Mouse (Mus musculus) intestine, embryonic 16.5 days (tissue): ENCODE results near the gene Tmem129. TPM values are rescaled to one million over a fixed set of nuclear protein-coding genes. Genes with fewer than 3 reads are reported as not detected.

ENCODE experiments used
- ATAC-seq: fragments of 200-750 bp; cut with Nextera tagmentation; 2 replicates; pipeline ENCODE4 v1.8.0; 2017; ENCODE audit warnings: moderate TSS enrichment, moderate library complexity
- H3K27ac ChIP-seq: fragments of 300-500 bp; sonication (generic); 2 replicates; pipeline ENCODE4 v1.5.1; 2014; ENCODE audit warnings: mild to moderate bottlenecking, low read length
- H3K27me3 ChIP-seq: fragments of 300-500 bp; sonication (generic); replicated peaks from 2 replicates; pipeline ENCODE4 v1.6.1; 2014; ENCODE audit warnings: low read length, control low read depth, mixed read lengths; ENCODE audit not compliant: control insufficient read depth, insufficient read depth
- H3K36me3 ChIP-seq: fragments of 300-500 bp; sonication (generic); 2 replicates; pipeline ENCODE4 v1.6.1; 2014; ENCODE audit warnings: low read length, control low read depth; ENCODE audit not compliant: control insufficient read depth, insufficient read depth
- H3K4me1 ChIP-seq: fragments of 300-500 bp; sonication (generic); 2 replicates; pipeline ENCODE4 v1.6.1; 2014; ENCODE audit warnings: low read length, control low read depth, mixed read lengths; ENCODE audit not compliant: control insufficient read depth, insufficient read depth
- H3K4me2 ChIP-seq: fragments of 300-500 bp; sonication (generic); 2 replicates; pipeline ENCODE4 v1.6.1; 2014; ENCODE audit warnings: low read depth, low read length, control low read depth
- H3K4me3 ChIP-seq: fragments of 300-500 bp; sonication (generic); 2 replicates; pipeline ENCODE4 v1.5.1; 2014; ENCODE audit warnings: mild to moderate bottlenecking, low read length
- H3K9ac ChIP-seq: fragments of 300-500 bp; sonication (generic); 2 replicates; pipeline ENCODE4 v1.6.1; 2014; ENCODE audit warnings: low read depth, low read length
- H3K9me3 ChIP-seq: fragments of 300-500 bp; sonication (generic); 2 replicates; pipeline ENCODE4 v1.6.1; 2016; ENCODE audit warnings: low read length, control low read depth; ENCODE audit not compliant: control insufficient read depth
- WGBS: fragments of 180-500 bp; shearing (Covaris S2); extraction: QIAGEN DNeasy Blood & Tissue Kit; methylation state at CpG from one replicate; pipeline ENCODE4 v1.1.7; 2014; 5-methylcytosine and 5-hydroxymethylcytosine counted together
- polyA plus RNA-seq: library from polyadenylated mRNA; unstranded; fragments of >200 nt; fragmentation: Nextera tagmentation; extraction: Ambion mirVana; gene quantifications from 2 replicates; pipeline ENCODE4 v1.2.1, GENCODE M21; 2015

The Tmem129 gene
- polyA plus RNA-seq, 1 experiment from 2014 or later, result 36.9 TPM

- Histone ChIP-seq H3K9me3 (no peaks in the 10 kb centered on the region), H3K4me1 (peaks cover 32% of the 10 kb centered on the region), H3K9ac (peak overlapping the region; percentile 80), H3K27me3 (no peaks in the 10 kb centered on the region), H3K4me2 (peak overlapping the region; percentile 66), H3K36me3 (peaks cover 7% of the 10 kb centered on the region), H3K27ac (peak overlapping the region; percentile 75), H3K4me3 (peak overlapping the region; percentile 79)
- peak; percentile 19 for ATAC-seq
- 4% methylated on average over 9 of the region's 9 CpGs for WGBS
Measured at GRCm38 (mm10) chr5:33652783-33653173, 5.4 kb downstream of the Tmem129 start.

GRCm38 (mm10) chr5:33651921-33652782 is 6.1 kb downstream of the Tmem129 start, which contains the start of gene Slbp:
Gene Slbp (minus strand): TSS chr5:33652574.
- H3K27me3 ChIP-seq, result no peaks in the 10 kb centered on the region
- WGBS, result 0% methylated on average over 82 of the region's 82 CpGs
- no peaks in the 10 kb centered on the region for H3K9me3 ChIP-seq
- H3K4me2 ChIP-seq, result peak within 1 kb of the TSS; percentile 66
- ATAC-seq, result peak; percentile 96
- peak within 1 kb of the TSS; percentile 80 for H3K9ac ChIP-seq
- H3K4me1 ChIP-seq, result peaks cover 32% of the 10 kb centered on the region
- peak within 1 kb of the TSS; percentile 95 for H3K27ac ChIP-seq
- peak within 1 kb of the TSS; percentile 79 for H3K4me3 ChIP-seq
- H3K36me3 ChIP-seq, result peaks cover 13% of the 10 kb centered on the region

DNA sequence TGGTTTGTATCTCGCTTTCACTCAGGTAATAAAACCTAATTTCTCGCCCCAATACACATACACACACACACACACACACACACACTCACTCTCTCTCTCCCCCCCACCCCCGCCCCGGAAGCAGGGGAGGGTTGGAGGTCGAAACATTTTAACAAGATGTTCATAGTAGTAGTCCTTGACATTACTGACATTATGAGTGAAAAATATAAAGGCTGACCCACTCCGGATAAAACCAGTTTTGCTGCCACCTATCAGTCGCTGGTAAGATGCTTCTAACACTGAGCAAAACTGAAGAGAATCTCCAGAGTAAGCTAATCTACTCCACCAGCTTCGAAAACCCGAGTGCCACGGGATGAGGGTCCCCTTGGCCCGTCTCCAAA is 6.7 kb downstream of the Tmem129 start:
- H3K9me3 ChIP-seq, result no peaks in the 10 kb centered on the region
- H3K4me1 ChIP-seq, result peaks cover 26% of the 10 kb centered on the region
- WGBS, result 0% methylated on average over 11 of the region's 11 CpGs
- H3K27ac ChIP-seq, result peak overlapping the region; percentile 95
- ATAC-seq, result no peak
- peak overlapping the region; percentile 79 for H3K4me3 ChIP-seq
- H3K9ac ChIP-seq, result peak overlapping the region; percentile 80
- peaks cover 13% of the 10 kb centered on the region for H3K36me3 ChIP-seq
- no peaks in the 10 kb centered on the region for H3K27me3 ChIP-seq
- peak overlapping the region; percentile 66 for H3K4me2 ChIP-seq

DNA sequence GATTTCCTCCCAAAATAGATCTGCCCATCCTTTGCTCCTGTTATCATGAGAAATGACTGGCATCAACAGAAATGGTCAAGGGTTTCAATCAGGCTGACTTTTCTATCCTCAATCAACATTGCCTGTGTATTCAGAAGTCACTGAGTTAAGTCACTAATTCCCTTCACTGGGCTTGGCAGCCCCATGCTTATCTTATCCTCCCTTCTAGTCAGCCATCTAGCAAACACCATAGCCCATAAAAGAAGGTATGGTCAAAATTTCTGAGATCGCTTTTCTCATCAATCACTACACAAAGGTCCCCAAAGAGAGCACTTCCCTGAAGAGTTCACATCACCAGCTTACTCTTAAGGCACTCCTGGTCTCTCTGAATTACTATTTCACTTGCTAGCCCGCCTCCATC is 7.2 kb downstream of the Tmem129 start:
- no peak for ATAC-seq
- Histone ChIP-seq H3K4me2 (peak overlapping the region; percentile 66), H3K36me3 (peaks cover 13% of the 10 kb centered on the region), H3K9me3 (no peaks in the 10 kb centered on the region), H3K27ac (peak overlapping the region; percentile 95; the same call in 1 of the 2 replicates), H3K9ac (peak overlapping the region; percentile 80), H3K27me3 (no peaks in the 10 kb centered on the region), H3K4me3 (peak overlapping the region; percentile 79), H3K4me1 (peaks cover 20% of the 10 kb centered on the region)
- 11% methylated on average over 2 of the region's 2 CpGs for WGBS

- Histone ChIP-seq H3K4me2 (no peak overlapping the region), H3K27ac (no peak overlapping the region), H3K27me3 (no peaks in the 10 kb centered on the region), H3K4me3 (no peak overlapping the region), H3K9me3 (no peaks in the 10 kb centered on the region; the same call in 1 of the 2 replicates), H3K9ac (no peak overlapping the region), H3K4me1 (no peaks in the 10 kb centered on the region), H3K36me3 (peaks cover 14% of the 10 kb centered on the region)
- WGBS, result 35% methylated on average over 3 of the region's 3 CpGs
- no peak for ATAC-seq
Measured at GRCm38 (mm10) chr5:33640652-33641051, 17.6 kb downstream of the Tmem129 start.

DNA sequence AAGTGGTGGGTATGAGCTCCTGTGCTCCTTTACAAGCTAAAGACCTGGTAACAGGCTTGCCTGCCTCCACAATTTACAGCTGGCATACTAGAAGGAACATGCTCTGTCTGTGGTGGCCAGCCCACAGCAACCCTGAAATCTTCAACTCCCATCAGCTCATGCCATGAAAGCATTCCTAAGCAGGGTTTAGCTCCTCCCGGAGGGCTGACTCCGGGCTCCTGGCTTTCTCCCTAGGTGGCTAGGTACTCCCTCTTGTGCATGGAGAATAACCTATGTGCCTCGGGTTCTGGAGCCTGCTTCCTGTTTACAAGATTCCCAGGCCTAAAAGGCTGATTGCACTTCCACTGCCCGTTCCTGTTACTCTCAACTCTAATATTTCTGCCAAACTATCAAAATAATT is 19.4 kb downstream of the Tmem129 start:
- Histone ChIP-seq H3K4me3 (no peak overlapping the region), H3K9me3 (no peaks in the 10 kb centered on the region), H3K4me1 (no peaks in the 10 kb centered on the region), H3K4me2 (no peak overlapping the region), H3K36me3 (peaks cover 12% of the 10 kb centered on the region), H3K9ac (no peak overlapping the region), H3K27me3 (no peaks in the 10 kb centered on the region), H3K27ac (no peak overlapping the region)
- ATAC-seq, result no peak
- 36% methylated on average over 4 of the region's 4 CpGs for WGBS

GRCm38 (mm10) chr5:33637606-33638350 is 20.4 kb downstream of the Tmem129 start:
- Histone ChIP-seq H3K4me3 (no peak overlapping the region), H3K36me3 (peaks cover 12% of the 10 kb centered on the region), H3K9me3 (no peaks in the 10 kb centered on the region), H3K27ac (no peak overlapping the region), H3K9ac (no peak overlapping the region), H3K27me3 (no peaks in the 10 kb centered on the region), H3K4me1 (no peaks in the 10 kb centered on the region), H3K4me2 (no peak overlapping the region)
- no peak for ATAC-seq
- 78% methylated on average over 3 of the region's 3 CpGs for WGBS

- Histone ChIP-seq H3K27me3 (no peaks in the 10 kb centered on the region), H3K4me1 (peaks cover 6% of the 10 kb centered on the region), H3K4me3 (no peak overlapping the region), H3K4me2 (no peak overlapping the region), H3K27ac (no peak overlapping the region), H3K36me3 (peaks cover 2% of the 10 kb centered on the region; the same call in 1 of the 2 replicates), H3K9ac (no peak overlapping the region), H3K9me3 (no peaks in the 10 kb centered on the region)
- WGBS, result 78% methylated on average over 3 of the region's 3 CpGs
- no peak for ATAC-seq
Measured at GRCm38 (mm10) chr5:33635361-33635760, 22.9 kb downstream of the Tmem129 start.

DNA sequence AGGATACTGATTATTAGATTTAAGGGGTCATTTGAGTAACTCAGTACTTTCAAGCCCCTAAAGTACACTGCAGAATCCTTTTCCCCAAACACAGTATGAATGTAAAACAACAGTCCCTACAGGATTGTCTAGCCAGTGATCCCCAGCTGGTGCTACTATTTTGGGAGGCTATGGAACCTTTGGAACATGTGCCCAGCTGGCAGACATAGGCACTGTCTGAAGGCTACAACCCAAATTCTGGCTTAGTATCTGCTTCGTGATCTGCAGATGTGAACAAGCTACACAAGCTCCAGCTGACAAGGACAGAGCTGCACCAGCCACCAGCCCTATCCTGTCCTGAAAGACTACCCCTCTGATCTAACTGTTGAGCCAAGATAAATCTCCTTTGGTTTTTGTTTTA is 25.7 kb downstream of the Tmem129 start:
- H3K9me3 ChIP-seq, result no peaks in the 10 kb centered on the region
- H3K4me3 ChIP-seq, result no peak overlapping the region
- 89% methylated on average over 1 of the region's 1 CpGs for WGBS
- peaks cover 18% of the 10 kb centered on the region for H3K4me1 ChIP-seq
- H3K36me3 ChIP-seq, result peaks cover 2% of the 10 kb centered on the region; the same call in 1 of the 2 replicates
- no peak overlapping the region for H3K9ac ChIP-seq
- no peaks in the 10 kb centered on the region for H3K27me3 ChIP-seq
- H3K27ac ChIP-seq, result no peak overlapping the region
- H3K4me2 ChIP-seq, result no peak overlapping the region
- no peak for ATAC-seq
